Mouse (Mus musculus): ENCODE data around the gene Map4. TPM values are rescaled to one million over a fixed set of nuclear protein-coding genes. Genes with fewer than 3 reads are reported as not detected.
"Not testable (repeated sequence)": the region's sequence is repeated elsewhere in the genome, so short reads cannot be mapped to it uniquely, and the experiment has no call there.

Map4 gene
- polyA plus RNA-seq, 1 experiment, result 36.5 TPM

- Histone ChIP-seq H3K4me1 (ENCODE audit: control insufficient read depth, insufficient read depth, insufficient read length, low read length) (peaks cover 4% of the 10 kb centered on the region), H3K27ac (replicated peaks; ENCODE audit: low read depth, low read length) (no peak overlapping the region), H3K4me3 (ENCODE audit: insufficient read depth, low read depth, low read length) (no peak overlapping the region)
These were observed 17.3 kb downstream of the Map4 start for GRCm38 (mm10) chr9:109948546-109948945.

GRCm38 (mm10) chr9:109949801-109950200, 18.5 kb downstream of the Map4 start:
- Histone ChIP-seq H3K4me3 (ENCODE audit: insufficient read depth, low read depth, low read length) (no peak overlapping the region), H3K27ac (replicated peaks; ENCODE audit: low read depth, low read length) (no peak overlapping the region)

GRCm38 (mm10) chr9:109953538-109953937, 22.3 kb downstream of the Map4 start:
- Histone ChIP-seq H3K27ac (replicated peaks; ENCODE audit: low read depth, low read length) (no peak overlapping the region), H3K4me3 (ENCODE audit: insufficient read depth, low read depth, low read length) (no peak overlapping the region), H3K4me1 (ENCODE audit: control insufficient read depth, insufficient read depth, insufficient read length, low read length) (no peaks in the 10 kb centered on the region; the same call in 1 of the 2 replicates)

More at GRCm38 (mm10) chr9:109949801-109950200, 18.5 kb downstream of the Map4 start:
- peaks cover 2% of the 10 kb centered on the region for H3K4me1 ChIP-seq (ENCODE audit: control insufficient read depth, insufficient read depth, insufficient read length, low read length)

- Histone ChIP-seq H3K4me3 (ENCODE audit: insufficient read depth, low read depth, low read length) (no peak overlapping the region), H3K27ac (replicated peaks; ENCODE audit: low read depth, low read length) (no peak overlapping the region), H3K4me1 (ENCODE audit: control insufficient read depth, insufficient read depth, insufficient read length, low read length) (no peaks in the 10 kb centered on the region; the same call in 1 of the 2 replicates)
These were observed 23.4 kb downstream of the Map4 start for GRCm38 (mm10) chr9:109954631-109955030.

- Histone ChIP-seq H3K27ac (replicated peaks; ENCODE audit: low read depth, low read length) (no peak overlapping the region), H3K4me1 (ENCODE audit: control insufficient read depth, insufficient read depth, insufficient read length, low read length) (peaks cover 5% of the 10 kb centered on the region), H3K4me3 (ENCODE audit: insufficient read depth, low read depth, low read length) (no peak overlapping the region)
These were observed 28.3 kb downstream of the Map4 start for GRCm38 (mm10) chr9:109959456-109960150.

GRCm38 (mm10) chr9:109960593-109960992, 29.3 kb downstream of the Map4 start:
- Histone ChIP-seq H3K4me3 (ENCODE audit: insufficient read depth, low read depth, low read length) (no peak overlapping the region), H3K27ac (replicated peaks; ENCODE audit: low read depth, low read length) (no peak overlapping the region), H3K4me1 (ENCODE audit: control insufficient read depth, insufficient read depth, insufficient read length, low read length) (peaks cover 5% of the 10 kb centered on the region)

GRCm38 (mm10) chr9:109964761-109965160, 33.5 kb downstream of the Map4 start:
- H3K27ac ChIP-seq (replicated peaks; ENCODE audit: low read depth, low read length), result no peak overlapping the region
- H3K4me1 ChIP-seq (ENCODE audit: control insufficient read depth, insufficient read depth, insufficient read length, low read length), result peaks cover 5% of the 10 kb centered on the region
- H3K4me3 ChIP-seq (ENCODE audit: insufficient read depth, low read depth, low read length), result no peak overlapping the region

- peaks cover 3% of the 10 kb centered on the region for H3K4me1 ChIP-seq (ENCODE audit: control insufficient read depth, insufficient read depth, insufficient read length, low read length)
- no peak overlapping the region for H3K4me3 ChIP-seq (ENCODE audit: insufficient read depth, low read depth, low read length)
- no peak overlapping the region for H3K27ac ChIP-seq (replicated peaks; ENCODE audit: low read depth, low read length)
These were observed 37.3 kb downstream of the Map4 start for GRCm38 (mm10) chr9:109968351-109969116.

- no peak overlapping the region for H3K27ac ChIP-seq (replicated peaks; ENCODE audit: low read depth, low read length)
These were observed 37.9 kb downstream of the Map4 start for GRCm38 (mm10) chr9:109969181-109969580.

GRCm38 (mm10) chr9:109969792-109970336, 38.6 kb downstream of the Map4 start:
- no peaks in the 10 kb centered on the region; the same call in 1 of the 2 replicates for H3K4me1 ChIP-seq (ENCODE audit: control insufficient read depth, insufficient read depth, insufficient read length, low read length)
- H3K27ac ChIP-seq (replicated peaks; ENCODE audit: low read depth, low read length), result no peak overlapping the region
- H3K4me3 ChIP-seq (ENCODE audit: insufficient read depth, low read depth, low read length), result no peak overlapping the region

More at GRCm38 (mm10) chr9:109969181-109969580, 37.9 kb downstream of the Map4 start:
- no peak overlapping the region for H3K4me3 ChIP-seq (ENCODE audit: insufficient read depth, low read depth, low read length)
- H3K4me1 ChIP-seq (ENCODE audit: control insufficient read depth, insufficient read depth, insufficient read length, low read length), result no peaks in the 10 kb centered on the region; the same call in 1 of the 2 replicates

GRCm38 (mm10) chr9:109971711-109972110, 40.5 kb downstream of the Map4 start:
- not testable (repeated sequence) for H3K4me1 ChIP-seq (ENCODE audit: control insufficient read depth, insufficient read depth, insufficient read length, low read length); H3K4me3 ChIP-seq (ENCODE audit: insufficient read depth, low read depth, low read length); H3K27ac ChIP-seq (replicated peaks; ENCODE audit: low read depth, low read length)

GRCm38 (mm10) chr9:109980223-109980622, 49.0 kb downstream of the Map4 start:
- not testable (repeated sequence) for H3K4me3 ChIP-seq (ENCODE audit: insufficient read depth, low read depth, low read length); H3K27ac ChIP-seq (replicated peaks; ENCODE audit: low read depth, low read length); H3K4me1 ChIP-seq (ENCODE audit: control insufficient read depth, insufficient read depth, insufficient read length, low read length)

GRCm38 (mm10) chr9:109985416-109985815, 54.2 kb downstream of the Map4 start:
- Histone ChIP-seq H3K4me3 (ENCODE audit: insufficient read depth, low read depth, low read length) (no peak overlapping the region), H3K27ac (replicated peaks; ENCODE audit: low read depth, low read length) (no peak overlapping the region)

GRCm38 (mm10) chr9:109989084-109989483, 57.8 kb downstream of the Map4 start:
- H3K27ac ChIP-seq (replicated peaks; ENCODE audit: low read depth, low read length), result no peak overlapping the region
- H3K4me3 ChIP-seq (ENCODE audit: insufficient read depth, low read depth, low read length), result no peak overlapping the region
- H3K4me1 ChIP-seq (ENCODE audit: control insufficient read depth, insufficient read depth, insufficient read length, low read length), result no peaks in the 10 kb centered on the region

More at GRCm38 (mm10) chr9:109985416-109985815, 54.2 kb downstream of the Map4 start:
- H3K4me1 ChIP-seq (ENCODE audit: control insufficient read depth, insufficient read depth, insufficient read length, low read length), result no peaks in the 10 kb centered on the region

- no peak overlapping the region for H3K27ac ChIP-seq (replicated peaks; ENCODE audit: low read depth, low read length)
- H3K4me1 ChIP-seq (ENCODE audit: control insufficient read depth, insufficient read depth, insufficient read length, low read length), result no peaks in the 10 kb centered on the region
- no peak overlapping the region for H3K4me3 ChIP-seq (ENCODE audit: insufficient read depth, low read depth, low read length)
These were observed 66.2 kb downstream of the Map4 start for GRCm38 (mm10) chr9:109997441-109997840.

Data from brown adipose tissue, adult 24 weeks (tissue).